ENCODE assay signal across 16 mouse cellular contexts in the genomic region with DNA sequence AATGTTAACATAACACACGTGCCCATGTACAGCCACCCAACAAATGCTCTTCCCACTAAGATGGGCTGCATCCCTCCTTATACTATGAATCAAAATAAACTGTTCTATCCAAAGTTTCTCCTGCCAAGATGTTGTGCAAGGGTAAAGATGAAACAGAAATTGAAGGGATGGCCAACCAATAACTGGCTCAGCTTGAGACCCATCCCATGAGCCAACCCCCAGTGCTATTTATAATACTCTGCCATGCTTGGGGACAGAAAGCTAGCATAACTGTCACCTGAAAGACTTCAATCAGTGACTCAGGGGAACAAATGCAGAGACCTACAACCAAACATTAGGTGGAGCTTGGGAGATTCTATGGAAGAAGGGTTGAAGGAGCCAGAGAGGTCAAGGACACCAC.
"Had no signal": no experiment of that assay in that cellular context is flagged by ENCODE, and none has a peak within 500 bp of the region (broad histone marks: within the 10 kb centered on the region; RNA-seq: fewer than 3 reads in every experiment).

No protein-coding gene starts in this region.

- H3K36me3 ChIP-seq: neural tube, embryonic 13.5 days; neural tube, embryonic 15.5 days; stomach, embryonic 15.5 days had no signal

- H3K4me2 ChIP-seq: neural tube, embryonic 13.5 days; neural tube, embryonic 15.5 days; stomach, embryonic 15.5 days had no signal

- H3K27me3 ChIP-seq: neural tube, embryonic 13.5 days; neural tube, embryonic 15.5 days; stomach, embryonic 15.5 days had no signal

- H3K9me3 ChIP-seq: neural tube, embryonic 13.5 days; neural tube, embryonic 15.5 days; stomach, embryonic 15.5 days had no signal

- H3K27ac ChIP-seq: neural tube, embryonic 13.5 days; neural tube, embryonic 15.5 days; stomach, embryonic 15.5 days; stomach, postnatal 0 days had no signal

- DNase-seq: retina, postnatal 1 day; right cerebral cortex, adult 18-20 months; right cerebral cortex, postnatal 14 days; right cerebral cortex, postnatal 25 days; right cerebral cortex, postnatal 4 days; spleen, adult 18-20 months; thymus, adult 18-20 months; thymus, adult 2 months; thymus, postnatal 14 days; thymus, postnatal 25 days; thymus, postnatal 36 days; thymus, postnatal 4 days had no signal

- H3K4me3 ChIP-seq: neural tube, embryonic 13.5 days; neural tube, embryonic 15.5 days; stomach, embryonic 15.5 days had no signal

- H3K9ac ChIP-seq: neural tube, embryonic 13.5 days; neural tube, embryonic 15.5 days; stomach, embryonic 15.5 days had no signal

- H3K4me1 ChIP-seq: neural tube, embryonic 13.5 days; neural tube, embryonic 15.5 days; stomach, embryonic 15.5 days had no signal
